Mouse (Mus musculus) liver, adult 2 months (tissue): ENCODE results near the gene Frmd5.

Source experiments
- CTCF ChIP-seq: fragments of 200-500 bp; IDR thresholded peaks from 2 replicates; pipeline ENCODE4 v1.5.1; 2011; ENCODE audit warnings: low read depth, low read length, control low read depth
- POLR2A ChIP-seq: fragments of 200-500 bp; IDR thresholded peaks from 2 replicates; pipeline ENCODE4 v1.6.1; 2011; ENCODE audit warnings: low read length, control low read depth; ENCODE audit not compliant: insufficient read depth; ENCODE audit errors: extremely low read depth

GRCm38 (mm10) chr2:121598249-121598648, 208.6 kb downstream of the Frmd5 start:
- TF ChIP-seq CTCF (no peak), POLR2A (no peak)
